Comparison of ENCODE assay signal across 18 mouse cellular contexts in genomic region chr2:49234064-49234463, GRCm38 (mm10).
DNase-seq lines count a peak whose midpoint lies in the region; ATAC-seq lines count a peak whose summit lies in the region.
"Had no signal": no experiment of that assay in that cellular context is flagged by ENCODE, and none has a peak within 500 bp of the region (broad histone marks: within the 10 kb centered on the region; RNA-seq: fewer than 3 reads in every experiment).

No protein-coding gene starts in this region.

- DNase-seq in A20 (ENCODE audit: low read depth, low spot score), result peak; percentile 25
- no peak for DNase-seq in adrenal gland, postnatal 14 days
- DNase-seq: adrenal gland, adult 8-10 months; adrenal gland, postnatal 25 days; cerebellum, adult 11 months; cerebellum, adult 18-20 months; cerebellum, adult 8-10 months; cerebellum, adult 9-11 months; cerebellum, postnatal 14 days; cerebellum, postnatal 36 days; forebrain, postnatal 0 days had no signal

- peak; percentile 81 for ATAC-seq in granulocyte monocyte progenitor cell, adult 5-6 weeks (replicated peaks; ENCODE audit: poor library complexity, severe bottlenecking)
- peak; percentile 75 for ATAC-seq in megakaryocyte progenitor cell, adult 5-6 weeks (replicated peaks; ENCODE audit: poor library complexity)
- ATAC-seq in CD4-positive, CD25-positive, alpha-beta regulatory T cell, adult 4 months, result no peak
- ATAC-seq: activated CD4-positive, CD25-positive, alpha-beta regulatory T cell, adult 4 months; forebrain, embryonic 13.5 days; forebrain, embryonic 15.5 days; forebrain, postnatal 0 days; Patski had no signal
